Mouse (Mus musculus) heart, postnatal 0 days (tissue): ENCODE data around the gene Meaf6. TPM values are rescaled to one million over a fixed set of nuclear protein-coding genes. Genes with fewer than 3 reads are reported as not detected.

ENCODE experiments used
- ATAC-seq: fragments of 200-750 bp; cut with Nextera tagmentation; 2 replicates; pipeline ENCODE4 v1.8.0; 2017; ENCODE audit warnings: low read depth, moderate number of reproducible peaks, moderate library complexity; ENCODE audit not compliant: insufficient read depth
- DNase-seq: peaks from one replicate; pipeline ENCODE4 v3.0.0-alpha.2; 2016; ENCODE audit warnings: low spot score
- H3K27ac ChIP-seq: fragments of 300-500 bp; sonication (generic); 2 replicates; pipeline ENCODE4 v1.5.1; 2014; ENCODE audit warnings: low read depth, mild to moderate bottlenecking
- H3K27me3 ChIP-seq: fragments of 300-500 bp; sonication (generic); 2 replicates; pipeline ENCODE4 v1.6.1; 2014; ENCODE audit warnings: low read length, mixed read lengths; ENCODE audit not compliant: control insufficient read depth, insufficient read depth
- H3K36me3 ChIP-seq: fragments of 300-500 bp; sonication (generic); replicated peaks from 2 replicates; pipeline ENCODE4 v1.6.1; 2014; ENCODE audit warnings: low read length, mixed read lengths; ENCODE audit not compliant: control insufficient read depth, insufficient read depth
- H3K4me1 ChIP-seq: fragments of 300-500 bp; sonication (generic); 2 replicates; pipeline ENCODE4 v1.6.1; 2014; ENCODE audit warnings: antibody characterized with exemption; ENCODE audit not compliant: control insufficient read depth, insufficient read depth
- H3K4me2 ChIP-seq: fragments of 300-500 bp; sonication (generic); 2 replicates; pipeline ENCODE4 v1.6.1; 2014; ENCODE audit warnings: low read depth, mild to moderate bottlenecking, low read length, moderate library complexity
- H3K4me3 ChIP-seq: fragments of 300-500 bp; sonication (generic); 2 replicates; pipeline ENCODE4 v1.5.1; 2014; ENCODE audit warnings: low read depth, low read length
- H3K9ac ChIP-seq: fragments of 300-500 bp; sonication (generic); replicated peaks from 2 replicates; pipeline ENCODE4 v1.6.1; 2014; ENCODE audit warnings: low read depth, low read length, mixed read lengths
- H3K9me3 ChIP-seq: fragments of 300-500 bp; sonication (generic); replicated peaks from 2 replicates; pipeline ENCODE4 v1.6.1; 2016; ENCODE audit warnings: low read length; ENCODE audit not compliant: control insufficient read depth
- CTCF ChIP-seq: IDR thresholded peaks from 2 replicates; pipeline ENCODE4 v1.5.1; 2016; ENCODE audit warnings: antibody characterized with exemption, control low read depth, low read depth
- EP300 ChIP-seq: IDR thresholded peaks from 2 replicates; pipeline ENCODE4 v1.6.1; 2016; ENCODE audit warnings: antibody characterized with exemption, low read depth
- WGBS: fragments of 180-500 bp; shearing (Covaris S2); extraction: QIAGEN DNeasy Blood & Tissue Kit; methylation state at CpG from one replicate; pipeline ENCODE4 v1.1.7; 2014; 5-methylcytosine and 5-hydroxymethylcytosine counted together
- polyA plus RNA-seq: library from polyadenylated mRNA; unstranded; fragments of >200 nt; fragmentation: Nextera tagmentation; extraction: Ambion mirVana; gene quantifications from 2 replicates; pipeline ENCODE4 v1.2.1, GENCODE M21; 2015
- total RNA-seq: library from RNA; depleted of rRNA; stranded (reverse); fragments of >200 nt; gene quantifications from 2 replicates; pipeline ENCODE4 v1.2.3, GENCODE M21; 2014; ENCODE audit warnings: low replicate concordance

Gene Meaf6
- total and polyA plus RNA-seq, 2 experiments from 2014 or later, result 28.9 TPM

- peak overlapping the region; percentile 73 for H3K9ac ChIP-seq
- peak overlapping the region; percentile 96 for H3K4me3 ChIP-seq
- H3K27me3 ChIP-seq, result no peaks in the 10 kb centered on the region
- no peaks in the 10 kb centered on the region for H3K9me3 ChIP-seq
- WGBS, result 69% methylated on average over 7 of the region's 7 CpGs
- no peaks in the 10 kb centered on the region for H3K36me3 ChIP-seq
- DNase-seq, result no peak
- no peak for TF ChIP-seq CTCF
- no peak for TF ChIP-seq EP300
- no peak for ATAC-seq
- peaks cover 47% of the 10 kb centered on the region for H3K4me1 ChIP-seq
- H3K27ac ChIP-seq, result 0 out of 2 replicates have a peak overlapping the region, but pooled peaks have one; percentile 78
- peak overlapping the region; percentile 100 for H3K4me2 ChIP-seq
Measured at GRCm38 (mm10) chr4:125126761-125127160, 41.8 kb downstream of the Meaf6 start.

- DNase-seq, result peak; percentile 85
- WGBS, result 1% methylated on average over 61 of the region's 62 CpGs
- H3K9me3 ChIP-seq, result no peaks in the 10 kb centered on the region
- H3K27ac ChIP-seq, result peak within 1 kb of the TSS; percentile 78
- no peaks in the 10 kb centered on the region for H3K27me3 ChIP-seq
- peaks cover 44% of the 10 kb centered on the region for H3K4me1 ChIP-seq
- peak; percentile 93 for ATAC-seq
- no peaks in the 10 kb centered on the region for H3K36me3 ChIP-seq
- no peak for TF ChIP-seq CTCF
- TF ChIP-seq EP300, result no peak
- H3K9ac ChIP-seq, result peak within 1 kb of the TSS; percentile 73
- peak within 1 kb of the TSS; percentile 100 for H3K4me2 ChIP-seq
- peak within 1 kb of the TSS; percentile 96 for H3K4me3 ChIP-seq
Measured at GRCm38 (mm10) chr4:125127305-125128084, 42.6 kb downstream of the Meaf6 start, which contains the start of gene Zc3h12a. Gene Zc3h12a (minus strand): TSS chr4:125127840.

GRCm38 (mm10) chr4:125131493-125131892, 46.6 kb downstream of the Meaf6 start:
- Histone ChIP-seq H3K4me1 (peaks cover 18% of the 10 kb centered on the region; the same call in 1 of the 2 replicates), H3K9ac (no peak overlapping the region), H3K36me3 (no peaks in the 10 kb centered on the region), H3K9me3 (no peaks in the 10 kb centered on the region), H3K27ac (no peak overlapping the region), H3K27me3 (no peaks in the 10 kb centered on the region), H3K4me2 (no peak overlapping the region), H3K4me3 (no peak overlapping the region)
- DNase-seq, result peak; percentile 47
- no peak for ATAC-seq
- WGBS, result 15% methylated on average over 4 of the region's 4 CpGs
- TF ChIP-seq EP300 (no peak), CTCF (no peak)

DNA sequence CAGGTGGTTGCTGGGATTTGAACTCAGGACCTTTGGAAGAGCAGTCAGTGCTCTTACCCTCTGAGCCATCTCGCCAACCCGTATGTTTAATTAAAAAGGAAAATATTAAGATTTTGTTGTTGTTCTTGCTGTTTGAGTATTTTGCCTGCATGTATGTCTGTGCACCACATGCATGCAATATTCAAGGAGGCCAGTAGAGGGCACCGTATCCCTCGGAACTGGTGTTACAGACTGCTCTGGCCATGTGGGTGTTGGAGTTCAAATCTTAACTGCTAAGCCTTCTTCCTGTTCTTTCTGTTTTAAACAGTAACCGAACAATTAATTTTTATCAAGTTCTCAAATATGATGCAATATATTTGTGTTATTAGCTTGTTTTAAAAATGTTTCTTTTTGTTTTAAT, 47.5 kb downstream of the Meaf6 start:
- ATAC-seq, result no peak
- Histone ChIP-seq H3K4me1 (0 out of 2 replicates have a peak, but pooled peaks cover 9% of the 10 kb centered on the region), H3K4me3 (no peak overlapping the region), H3K27ac (no peak overlapping the region), H3K4me2 (no peak overlapping the region), H3K36me3 (no peaks in the 10 kb centered on the region), H3K27me3 (no peaks in the 10 kb centered on the region), H3K9ac (no peak overlapping the region), H3K9me3 (no peaks in the 10 kb centered on the region)
- TF ChIP-seq CTCF, result peak; percentile 57
- TF ChIP-seq EP300, result no peak
- no peak for DNase-seq
- WGBS, result 32% methylated on average over 5 of the region's 5 CpGs

DNA sequence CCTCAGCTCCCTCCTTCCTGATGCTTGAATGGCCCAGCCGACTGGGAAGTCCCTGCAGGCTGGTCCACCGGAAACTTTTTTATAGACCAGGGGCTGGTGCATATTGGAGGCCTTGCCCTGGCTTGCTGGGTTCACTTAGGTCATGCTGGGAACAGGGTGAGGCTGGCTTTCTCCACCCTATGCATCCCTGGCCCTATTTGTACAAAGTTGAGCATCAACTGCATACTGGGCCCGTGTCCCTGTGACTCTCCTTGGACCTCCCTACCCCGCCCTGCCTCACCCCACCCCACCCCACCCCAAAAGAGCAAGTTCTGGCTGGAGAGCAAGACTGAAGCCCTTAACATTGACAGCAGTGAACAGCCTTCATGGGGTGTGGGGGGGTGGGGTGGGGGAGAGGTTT, 49.3 kb downstream of the Meaf6 start:
- H3K4me1 ChIP-seq, result no peaks in the 10 kb centered on the region
- no peaks in the 10 kb centered on the region for H3K9me3 ChIP-seq
- no peaks in the 10 kb centered on the region for H3K36me3 ChIP-seq
- TF ChIP-seq EP300, result no peak
- TF ChIP-seq CTCF, result no peak
- no peak overlapping the region for H3K4me3 ChIP-seq
- ATAC-seq (no peak), DNase-seq (no peak)
- H3K27ac ChIP-seq, result no peak overlapping the region
- no peak overlapping the region for H3K4me2 ChIP-seq
- WGBS, result 78% methylated on average over 4 of the region's 4 CpGs
- H3K27me3 ChIP-seq, result no peaks in the 10 kb centered on the region
- H3K9ac ChIP-seq, result no peak overlapping the region
